Mouse (Mus musculus): ENCODE results near the gene Ttc13.
A peak's percentile ranks its signal among the peaks of the same experiment; 100 is the strongest.

The Ttc13 gene

DNA sequence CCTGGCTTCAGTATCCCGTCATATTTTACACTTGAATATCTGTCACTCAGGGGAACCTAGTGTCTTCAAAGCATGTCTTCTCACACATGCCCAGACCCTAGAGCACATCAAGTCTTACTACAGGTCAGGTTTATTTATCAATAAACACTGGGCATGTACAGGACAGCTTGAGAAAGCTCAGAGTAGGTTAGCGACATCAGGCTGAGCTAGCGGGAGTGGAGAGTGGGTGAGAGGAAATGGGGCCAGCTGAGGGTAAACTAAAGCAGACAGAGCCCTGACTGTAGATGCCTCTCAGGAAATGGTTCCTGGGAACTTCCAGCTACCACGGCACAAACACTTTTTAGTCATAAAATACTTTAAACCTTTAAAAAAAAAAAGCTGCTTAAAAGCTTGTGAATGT is 18.3 kb downstream of the Ttc13 start:
- no peak for DNase-seq (ENCODE audit: low read depth, low spot score)

DNA sequence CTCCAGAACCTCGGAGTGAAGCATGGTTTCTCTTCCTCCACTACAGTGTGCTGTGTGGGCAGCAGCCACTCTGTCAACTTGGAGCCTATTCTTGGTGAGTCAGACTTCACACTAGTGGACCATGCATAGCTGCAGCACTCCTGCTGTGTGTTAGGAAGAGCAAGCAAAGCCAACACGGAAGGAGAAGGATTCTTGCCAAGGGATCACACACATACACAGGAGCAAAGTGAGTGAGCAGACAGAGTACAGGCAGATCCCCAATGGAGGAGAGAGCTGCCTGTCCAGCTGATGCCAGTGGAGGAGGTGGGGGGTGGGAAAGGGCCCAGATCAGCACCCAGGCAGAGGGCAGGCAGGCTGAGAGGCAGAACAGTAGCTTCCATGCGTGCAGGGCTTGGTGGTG is 19.6 kb downstream of the Ttc13 start:
- no peak for DNase-seq (ENCODE audit: low read depth, low spot score)

DNA sequence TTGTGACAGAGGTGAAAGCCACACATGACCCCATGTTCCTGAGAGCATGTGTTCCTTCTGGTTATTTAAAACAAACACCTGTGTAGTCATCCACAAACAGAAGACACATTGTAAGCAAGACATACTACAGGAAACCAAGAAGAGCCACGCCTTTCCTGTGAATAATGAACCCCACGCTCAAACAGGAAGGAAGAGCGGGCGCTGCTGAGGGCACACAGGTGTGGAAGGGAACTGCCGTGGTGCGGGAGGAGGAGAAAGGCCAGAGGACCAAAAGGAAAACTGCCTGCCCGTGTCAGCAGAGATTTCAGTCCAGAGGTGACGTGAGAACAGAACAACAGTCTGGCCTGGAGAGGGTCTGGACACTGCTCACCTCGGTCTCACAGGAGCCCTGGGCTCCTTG is 20.8 kb downstream of the Ttc13 start:
- no peak for DNase-seq (ENCODE audit: low read depth, low spot score)

- no peak for DNase-seq (ENCODE audit: low read depth, low spot score)
These were observed 21.5 kb downstream of the Ttc13 start for GRCm38 (mm10) chr8:124700271-124700670.

DNA sequence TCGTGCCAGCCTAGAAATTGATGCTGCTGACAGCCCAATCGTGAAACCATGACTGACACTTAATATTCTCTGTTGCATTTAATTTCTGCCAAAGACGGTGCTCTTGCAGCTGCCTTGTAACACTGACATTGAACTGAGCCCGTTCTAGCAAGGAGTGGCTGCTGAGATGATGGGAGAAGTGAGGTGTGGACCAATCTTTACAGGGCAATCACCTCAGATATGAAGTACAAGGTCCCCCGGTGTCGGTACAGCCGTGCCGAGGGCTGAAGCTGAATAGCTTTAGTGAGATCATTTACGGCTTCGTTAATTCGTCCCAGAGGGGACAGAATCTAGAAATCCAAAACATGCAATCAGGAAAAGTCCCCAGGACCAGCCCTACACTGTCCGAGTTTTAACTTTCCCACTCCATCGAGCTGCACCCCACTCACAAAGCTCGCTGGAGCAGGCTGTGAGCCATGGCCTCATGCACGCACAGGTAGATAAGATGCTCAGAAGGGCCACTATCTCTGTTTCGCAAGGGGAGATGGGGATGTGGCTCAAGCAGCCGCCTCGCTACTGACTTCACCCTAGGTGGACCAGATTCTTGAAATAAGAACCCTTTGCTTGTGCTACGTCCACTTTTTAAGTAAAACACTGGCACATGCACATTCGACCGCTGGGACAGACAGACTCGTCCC is 26.2 kb downstream of the Ttc13 start:
- DNase-seq (ENCODE audit: low read depth, low spot score), result no peak

DNA sequence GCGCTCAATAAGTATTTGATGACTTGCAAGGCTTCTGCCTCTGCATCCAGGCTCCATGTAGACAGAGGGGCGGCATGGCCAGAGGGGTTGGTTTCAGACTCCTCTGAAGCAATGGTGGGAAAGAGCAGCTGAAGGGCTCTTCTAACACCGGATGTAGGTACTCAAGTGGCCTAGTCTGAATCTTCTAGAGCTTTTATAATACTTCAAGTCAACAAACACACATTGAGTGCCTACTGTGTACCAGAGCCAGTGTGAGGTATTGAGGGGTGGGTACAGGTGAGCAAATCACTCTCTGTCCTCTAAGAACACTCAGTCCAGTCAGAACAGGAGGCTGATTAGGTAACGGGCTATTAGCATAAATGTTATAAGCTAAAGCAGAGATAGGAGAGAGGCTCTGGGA is 30.1 kb downstream of the Ttc13 start:
- DNase-seq (ENCODE audit: low read depth, low spot score), result no peak

- no peak for DNase-seq (ENCODE audit: low read depth, low spot score)
These were observed 32.9 kb downstream of the Ttc13 start for GRCm38 (mm10) chr8:124688899-124689298.

DNA sequence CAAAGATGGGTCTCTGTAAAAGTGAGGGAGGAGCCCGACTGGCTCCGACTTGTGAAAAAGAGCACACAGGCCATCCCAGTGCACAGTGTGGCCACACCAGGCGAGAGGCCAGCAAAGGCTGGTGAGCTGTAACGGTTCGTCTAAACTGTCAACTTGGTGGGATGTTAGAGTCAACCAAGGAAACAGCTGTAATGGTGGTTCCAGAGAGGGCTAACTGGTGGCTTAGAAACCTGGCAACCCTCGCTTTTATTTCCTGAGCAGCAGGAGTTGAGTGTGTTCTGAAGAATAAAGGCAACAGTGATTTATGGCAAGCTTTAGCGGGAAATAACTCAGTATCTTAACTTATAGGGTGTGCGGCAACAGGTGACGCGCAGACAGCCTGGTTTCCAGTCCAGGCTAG is 39.6 kb downstream of the Ttc13 start:
- DNase-seq (ENCODE audit: low read depth, low spot score), result no peak

DNA sequence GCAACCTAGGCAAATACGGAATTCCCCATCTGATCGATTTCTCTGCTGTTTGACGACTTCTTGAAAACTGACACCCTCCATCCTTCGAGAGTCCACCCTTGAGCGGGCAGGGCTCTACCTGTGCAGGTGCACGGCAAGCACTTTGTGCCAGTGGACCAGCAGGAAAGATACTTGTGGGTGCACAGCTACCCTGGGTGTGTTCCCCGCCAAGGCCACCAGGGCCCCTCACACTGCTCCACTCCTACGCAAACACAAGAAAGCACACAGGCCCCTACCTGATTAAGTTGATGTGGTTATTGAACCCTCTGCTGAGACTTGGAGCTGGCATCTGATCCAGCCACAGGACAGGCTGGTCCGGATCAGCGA is 40.0 kb downstream of the Ttc13 start:
- no peak for DNase-seq (ENCODE audit: low read depth, low spot score)

- DNase-seq (ENCODE audit: low read depth, low spot score), result no peak
These were observed 40.5 kb downstream of the Ttc13 start for GRCm38 (mm10) chr8:124681077-124681791.

DNA sequence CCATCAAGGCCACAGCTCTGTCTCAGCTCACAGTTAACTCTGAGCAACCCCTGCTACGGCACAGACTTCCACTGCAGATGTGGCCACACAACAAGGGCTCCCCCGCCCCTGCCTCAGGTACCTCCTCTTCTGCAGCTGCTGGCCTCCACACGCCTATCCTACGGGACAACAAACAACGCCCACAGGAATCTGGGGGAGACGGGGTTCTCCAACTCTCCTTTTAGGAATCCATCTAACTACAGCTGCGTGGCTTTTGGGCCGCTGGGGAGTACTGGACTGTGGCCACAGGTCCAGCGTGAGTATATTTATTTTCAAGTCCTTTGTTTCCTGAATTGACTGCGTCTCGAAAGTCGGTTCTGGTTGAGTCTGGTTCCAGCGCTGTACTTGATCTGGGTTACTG is 43.5 kb downstream of the Ttc13 start:
- DNase-seq (ENCODE audit: low read depth, low spot score), result no peak

GRCm38 (mm10) chr8:124677486-124677885 is 44.3 kb downstream of the Ttc13 start:
- DNase-seq (ENCODE audit: low read depth, low spot score), result peak; percentile 82

GRCm38 (mm10) chr8:124677078-124677477 is 44.7 kb downstream of the Ttc13 start:
- DNase-seq (ENCODE audit: low read depth, low spot score), result no peak

DNA sequence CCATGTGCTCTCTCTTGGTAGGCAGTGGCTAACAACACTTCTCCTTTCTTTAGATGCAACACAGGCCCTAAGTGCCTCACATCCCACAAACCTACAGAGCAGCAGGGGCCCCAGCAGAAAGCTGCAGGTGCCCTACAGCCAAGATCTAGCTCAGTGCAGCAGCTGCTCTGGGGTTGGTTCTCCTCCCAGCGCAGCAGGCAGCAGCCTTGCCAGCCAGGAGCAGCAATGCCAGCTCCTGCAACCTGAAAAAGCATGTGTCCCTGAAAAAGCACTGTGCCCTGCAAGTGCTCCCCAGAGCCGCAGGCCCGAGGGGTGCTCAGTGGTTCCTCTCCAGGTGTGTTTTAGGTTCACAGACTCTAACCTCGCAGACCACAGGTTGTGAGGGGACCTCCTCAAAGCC is 45.1 kb downstream of the Ttc13 start:
- no peak for DNase-seq (ENCODE audit: low read depth, low spot score)

DNA sequence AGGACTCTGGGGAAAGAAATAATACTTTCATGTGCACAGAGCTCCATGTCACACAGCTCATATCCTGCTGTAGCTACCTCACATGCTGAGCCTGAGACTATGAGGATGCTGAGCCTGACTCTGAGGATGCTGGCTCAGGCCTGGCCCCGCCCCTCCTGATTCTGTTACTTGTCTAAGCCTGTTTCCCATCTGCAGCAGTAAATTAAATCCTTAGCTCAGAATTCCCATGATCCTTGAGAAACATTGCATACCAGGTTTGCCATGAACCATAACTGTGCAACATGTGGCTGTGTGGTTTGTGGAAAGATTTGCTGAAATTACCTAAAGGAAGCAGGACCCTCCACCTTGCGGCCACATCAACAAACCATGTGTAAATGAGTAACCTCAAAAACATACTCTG is 49.4 kb downstream of the Ttc13 start:
- DNase-seq (ENCODE audit: low read depth, low spot score), result peak; percentile 24

- DNase-seq (ENCODE audit: low read depth, low spot score), result no peak
These were observed 53.0 kb downstream of the Ttc13 start for GRCm38 (mm10) chr8:124668798-124669197.

- DNase-seq (ENCODE audit: low read depth, low spot score), result no peak
These were observed 57.4 kb downstream of the Ttc13 start for GRCm38 (mm10) chr8:124664414-124664813.

DNA sequence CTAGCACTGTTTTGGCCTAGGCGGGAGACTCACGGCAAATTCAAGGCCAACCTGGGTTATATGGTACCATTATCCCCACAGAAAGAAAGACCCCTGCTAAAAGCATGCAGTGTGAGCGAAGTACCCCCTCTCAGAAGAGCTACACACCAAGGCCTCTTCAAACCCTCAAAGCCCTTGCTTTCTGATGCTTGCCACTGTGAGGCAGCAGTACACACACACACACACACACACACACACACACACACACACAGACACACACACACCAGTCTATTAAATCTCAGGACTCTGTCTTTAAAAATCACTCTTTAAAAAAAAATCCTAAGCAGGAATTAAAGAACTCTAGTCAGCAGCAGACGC is 57.9 kb downstream of the Ttc13 start:
- no peak for DNase-seq (ENCODE audit: low read depth, low spot score)

DNA sequence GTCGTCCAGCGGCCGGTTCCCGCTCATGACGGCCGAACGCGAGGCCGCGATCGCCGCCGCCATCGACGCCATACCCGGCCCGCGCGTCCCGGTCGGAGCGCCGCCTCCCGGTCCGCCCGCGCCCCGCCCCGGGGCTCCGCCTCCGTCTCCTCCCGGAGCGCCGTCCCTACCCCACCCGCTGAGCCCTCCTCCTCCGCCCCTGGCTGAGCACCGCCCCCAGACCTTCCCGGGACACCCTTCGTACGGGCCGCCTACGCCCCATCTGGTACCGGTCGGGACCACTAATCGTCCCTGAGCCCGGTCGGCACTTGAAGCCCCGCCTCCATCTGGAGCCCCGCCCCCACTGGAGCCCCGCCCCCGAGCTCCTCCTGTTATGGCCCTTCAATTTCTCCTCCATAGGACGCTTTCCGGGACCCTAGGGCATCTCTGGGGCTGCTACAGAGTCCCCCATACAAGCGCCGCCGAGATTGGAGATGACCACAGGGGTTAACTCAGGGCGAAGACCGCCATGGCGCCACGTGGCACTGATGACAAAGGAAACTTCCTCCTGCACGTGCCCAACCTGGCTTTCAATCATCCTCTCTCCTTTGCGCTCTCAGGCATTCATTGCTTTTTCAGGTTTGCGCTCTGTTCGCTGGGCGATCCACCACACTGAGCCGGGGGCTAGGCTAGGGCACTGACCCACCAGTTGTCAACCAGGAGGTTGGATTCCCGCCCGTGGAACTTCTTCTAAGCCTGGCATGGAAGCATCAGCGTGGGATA is 58.5 kb downstream of the Ttc13 start, which contains the start of gene 2310022B05Rik:
Gene 2310022B05Rik, minus strand, starts transcription at position 258 of the 762 bp plus-strand sequence.
- peak; percentile 87 for DNase-seq (ENCODE audit: low read depth, low spot score)

DNA sequence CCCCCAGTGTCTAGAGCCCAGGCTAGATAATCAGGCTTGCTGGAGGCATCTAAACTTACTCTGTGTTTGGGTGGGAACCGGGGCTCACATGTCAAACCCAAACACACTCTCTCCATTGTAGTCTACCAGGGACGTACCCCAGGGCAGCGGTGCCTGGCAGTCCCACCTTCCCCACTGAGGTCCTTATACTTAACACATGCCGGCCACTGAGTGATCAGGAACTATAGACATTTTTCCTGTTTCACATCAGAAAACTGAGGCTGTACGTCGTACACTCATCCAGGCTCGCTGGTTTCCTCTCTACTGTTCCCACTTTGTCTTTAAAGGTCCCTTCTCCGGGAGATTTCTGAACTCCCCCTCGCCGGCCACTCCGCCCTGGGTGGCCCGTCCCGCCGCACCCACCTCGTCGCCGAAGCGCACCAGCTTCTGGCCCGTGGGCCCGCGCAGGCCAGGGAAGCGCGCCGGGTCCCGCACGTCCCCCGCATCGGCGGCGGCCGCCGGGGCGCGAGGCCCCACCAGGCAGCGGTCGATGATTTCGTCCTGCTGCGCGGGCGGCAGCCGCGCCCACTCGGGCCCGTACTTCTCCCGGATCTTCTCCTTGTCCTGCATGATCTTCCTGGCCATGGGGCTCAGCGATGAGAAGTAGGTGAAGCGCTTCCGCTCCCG is 59.2 kb downstream of the Ttc13 start:
- DNase-seq (ENCODE audit: low read depth, low spot score), result peak; percentile 41

GRCm38 (mm10) chr8:124661781-124662180 is 60.0 kb downstream of the Ttc13 start:
- no peak for DNase-seq (ENCODE audit: low read depth, low spot score)

GRCm38 (mm10) chr8:124658415-124658814 is 63.4 kb downstream of the Ttc13 start:
- DNase-seq (ENCODE audit: low read depth, low spot score), result no peak

All from mesoderm, embryonic 11.5 days (tissue).